Mouse (Mus musculus): ENCODE measurements around the gene Unk.

Unk gene

DNA sequence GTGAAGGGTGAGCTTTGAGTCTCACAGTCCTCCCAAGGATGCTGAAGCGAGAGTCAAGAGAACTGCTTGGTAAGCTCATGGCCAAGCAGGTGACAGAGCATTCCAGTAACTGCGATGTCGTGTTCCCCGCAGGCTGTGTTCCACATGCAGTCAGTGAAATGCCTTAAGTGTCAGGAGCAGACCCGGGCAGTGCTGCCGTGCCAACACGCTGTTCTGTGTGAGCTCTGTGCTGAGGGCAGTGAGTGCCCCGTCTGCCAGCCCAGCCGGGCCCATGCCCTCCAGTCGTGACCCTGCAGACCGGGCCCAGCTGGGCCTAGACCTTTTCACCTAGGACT, 29.5 kb downstream of the Unk start:
- in situ Hi-C loops (cut with MboI, MseI) = no loop called here

DNA sequence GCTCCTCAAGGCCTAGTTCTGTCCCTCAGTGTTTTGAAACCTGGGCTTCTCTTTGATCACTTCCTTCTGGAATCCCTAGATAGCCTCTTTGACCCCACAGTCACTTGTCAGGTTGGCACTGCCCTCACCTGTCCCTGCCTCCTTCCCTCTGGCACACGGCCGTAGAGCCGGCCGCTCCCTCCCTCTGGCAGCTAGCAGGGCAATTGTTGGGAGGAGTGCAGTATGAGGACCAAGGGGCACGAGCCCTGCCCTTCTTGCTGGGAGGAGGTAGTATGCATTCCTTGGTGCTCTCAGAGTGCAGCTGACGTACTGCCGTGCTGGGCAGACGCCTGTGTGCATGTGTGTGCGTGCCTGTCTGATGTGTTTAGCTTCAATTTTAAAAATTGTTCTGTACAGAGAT, 30.5 kb downstream of the Unk start:
- in situ Hi-C loops (cut with MboI, MseI) = no loop called here

DNA sequence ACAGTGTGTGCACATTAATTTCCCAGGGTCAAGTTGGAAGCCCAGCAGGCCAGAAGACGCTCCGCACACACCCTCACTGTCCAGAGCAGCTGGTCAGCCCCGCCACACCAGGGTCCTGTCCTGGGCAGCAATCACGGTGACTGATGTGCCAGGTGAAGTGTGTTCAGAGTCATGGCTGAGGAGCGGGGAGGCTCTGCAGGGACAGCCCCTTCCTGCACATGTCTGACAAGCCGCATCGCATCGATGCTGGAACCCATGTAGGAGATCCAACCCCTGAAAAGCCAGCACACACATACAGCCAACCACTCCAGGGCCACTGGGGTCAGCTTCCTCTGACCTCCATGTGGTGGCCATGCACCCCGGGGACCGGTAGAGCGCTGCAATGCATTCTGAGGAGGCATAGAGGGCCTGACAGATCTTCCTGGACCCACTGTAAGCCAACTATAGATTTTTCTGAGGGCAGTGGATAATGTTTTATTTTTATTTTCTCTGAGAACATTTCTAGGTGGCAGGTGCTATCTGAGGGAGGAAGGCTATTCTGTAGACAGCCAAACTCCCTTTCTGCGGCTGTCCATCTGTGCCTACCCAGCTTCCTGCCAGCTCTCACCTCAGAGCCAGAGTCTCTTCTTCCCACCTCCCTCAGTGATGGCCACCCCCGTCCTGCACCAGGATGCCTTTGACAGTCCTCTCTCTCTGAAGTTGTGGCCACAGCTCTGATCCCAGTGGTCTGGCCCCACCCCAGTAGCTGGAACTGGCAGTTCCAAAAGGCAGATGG, 31.7 kb downstream of the Unk start:
- in situ Hi-C loops (cut with MboI, MseI) = no loop called here

DNA sequence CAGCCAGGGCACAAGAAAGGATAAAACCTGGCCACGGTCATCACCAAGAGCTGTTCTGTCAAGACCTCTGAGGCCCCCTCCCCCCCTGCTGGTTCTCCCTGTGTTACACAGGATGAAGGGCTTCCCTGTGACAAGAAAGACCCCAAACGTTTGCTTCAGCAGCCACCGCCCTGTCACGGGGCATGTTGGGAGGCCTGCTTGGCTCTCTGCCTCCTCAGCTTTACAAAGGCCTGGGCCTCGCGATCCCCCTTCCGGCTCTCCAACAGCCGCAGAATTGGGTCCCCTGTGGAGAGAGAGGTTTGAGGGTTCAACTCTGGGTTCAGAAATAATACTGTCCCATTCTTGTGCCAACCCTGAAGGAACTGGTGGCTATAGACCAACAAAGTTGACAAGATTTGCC, 32.4 kb downstream of the Unk start:
- in situ Hi-C loops (cut with MboI, MseI) = no loop called here

DNA sequence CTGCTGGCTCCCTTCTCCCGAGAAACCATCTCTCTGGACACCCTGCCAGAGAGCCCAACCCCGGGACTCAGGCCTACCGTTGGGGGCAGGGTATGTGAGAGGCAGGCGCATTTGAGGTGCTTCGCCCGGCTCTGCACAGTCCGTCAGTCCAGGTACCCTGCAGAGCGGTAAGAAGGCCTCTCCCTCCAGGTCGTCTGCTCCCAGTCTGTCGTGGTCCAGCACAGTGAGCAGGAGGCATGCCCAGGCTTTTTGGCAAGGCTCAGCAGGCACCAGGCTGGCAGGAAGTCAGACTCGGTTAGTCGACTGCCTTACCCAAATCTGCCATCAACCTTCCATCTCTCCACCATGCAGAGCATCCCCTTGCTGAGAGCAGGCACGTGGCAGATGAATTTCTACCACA, 33.4 kb downstream of the Unk start:
- in situ Hi-C loops (cut with MboI, MseI) = no loop called here

DNA sequence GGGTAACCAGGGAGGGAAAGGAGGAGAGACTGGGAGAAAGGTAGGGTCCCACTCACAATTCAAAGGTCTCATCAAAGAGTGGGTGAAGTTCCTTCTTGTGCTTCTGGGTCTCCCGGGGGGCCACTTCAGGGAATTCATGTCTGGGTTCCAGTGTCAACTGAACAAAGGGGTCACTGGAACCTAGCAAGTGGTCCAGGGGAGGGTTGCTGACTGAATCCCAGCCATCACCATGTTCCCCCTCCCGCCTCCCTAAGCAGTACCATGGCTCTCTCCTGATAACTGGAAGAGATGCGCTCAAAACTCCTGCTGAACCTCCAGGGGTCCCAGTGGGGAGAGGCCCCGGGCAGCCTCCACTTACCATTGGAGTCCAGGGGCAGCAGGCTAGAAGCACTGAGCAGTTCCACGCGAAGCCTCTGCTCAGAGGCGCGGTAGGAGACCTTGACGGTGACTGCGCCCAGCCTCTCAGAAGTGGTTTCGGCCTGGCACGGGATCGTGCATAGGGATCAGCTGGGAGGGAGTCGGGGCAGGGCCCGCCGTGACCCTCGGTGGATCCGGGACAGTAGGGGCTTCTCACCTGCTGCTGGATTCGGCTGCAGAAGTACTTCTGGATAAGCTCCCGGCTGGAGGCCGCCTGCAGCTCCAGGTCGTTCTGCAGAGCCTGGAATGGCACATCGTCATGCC, 34.2 kb downstream of the Unk start:
- in situ Hi-C loops (cut with MboI, MseI) = no loop called here

DNA sequence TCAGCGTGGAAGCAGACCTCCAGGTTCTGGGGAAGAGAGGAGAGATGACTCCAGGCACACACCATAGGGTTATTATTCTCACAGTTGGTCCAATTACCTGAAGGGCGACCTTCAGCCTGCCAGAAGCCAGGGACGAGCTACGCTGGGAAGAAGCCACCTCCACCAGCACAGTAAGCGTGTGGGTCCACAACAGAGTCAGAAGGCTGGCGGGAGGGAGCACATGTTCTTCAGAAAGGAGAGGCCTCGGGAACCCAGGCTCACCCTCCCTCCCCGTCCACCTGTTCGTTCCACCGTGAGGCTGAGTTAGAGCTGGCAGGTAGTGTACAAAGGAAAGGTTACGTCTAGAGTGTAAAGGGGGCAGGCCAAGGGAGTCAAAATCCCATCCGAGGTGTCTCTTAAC, 35.2 kb downstream of the Unk start:
- in situ Hi-C loops (cut with MboI, MseI) = no loop called here

DNA sequence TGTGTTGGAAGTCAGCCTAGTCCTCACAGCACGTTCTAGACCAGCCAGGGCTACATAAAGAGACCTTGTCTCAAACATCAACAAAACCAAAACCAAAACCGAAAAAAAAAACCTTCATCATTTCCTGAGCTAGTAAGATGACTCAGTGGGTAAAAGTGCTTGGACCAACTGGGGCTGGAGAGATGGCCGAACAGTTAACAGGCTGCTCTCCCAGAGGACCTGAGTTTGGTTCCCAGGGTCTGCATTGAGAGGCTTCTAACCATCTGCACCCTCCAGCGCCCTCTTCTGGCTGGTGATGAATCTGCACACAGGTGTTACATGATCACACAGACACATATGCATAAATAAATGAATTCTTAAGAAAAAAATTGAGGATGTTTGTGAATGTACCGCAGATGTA, 41.4 kb downstream of the Unk start:
- in situ Hi-C loops (cut with MboI, MseI) = no loop called here

DNA sequence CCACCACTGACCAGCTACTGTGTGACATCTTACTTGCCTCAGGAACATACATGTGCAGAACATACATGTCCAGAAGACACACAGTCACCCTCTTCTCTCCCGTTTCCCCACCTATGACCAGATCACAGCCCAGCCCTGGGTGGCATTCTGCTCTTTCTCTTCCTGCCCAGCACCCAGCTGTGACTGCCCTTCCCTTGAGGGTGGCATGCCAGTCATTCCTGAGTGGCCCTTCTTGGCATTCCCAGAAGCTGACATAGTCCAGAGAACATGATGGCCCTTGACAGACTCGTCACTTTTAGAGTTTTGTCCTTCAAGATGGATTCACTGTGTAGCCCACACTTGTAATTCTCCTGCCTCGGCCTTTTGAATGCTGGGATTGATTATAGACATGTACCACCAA, 42.5 kb downstream of the Unk start:
- in situ Hi-C loops (cut with MboI, MseI) = no loop called here

DNA sequence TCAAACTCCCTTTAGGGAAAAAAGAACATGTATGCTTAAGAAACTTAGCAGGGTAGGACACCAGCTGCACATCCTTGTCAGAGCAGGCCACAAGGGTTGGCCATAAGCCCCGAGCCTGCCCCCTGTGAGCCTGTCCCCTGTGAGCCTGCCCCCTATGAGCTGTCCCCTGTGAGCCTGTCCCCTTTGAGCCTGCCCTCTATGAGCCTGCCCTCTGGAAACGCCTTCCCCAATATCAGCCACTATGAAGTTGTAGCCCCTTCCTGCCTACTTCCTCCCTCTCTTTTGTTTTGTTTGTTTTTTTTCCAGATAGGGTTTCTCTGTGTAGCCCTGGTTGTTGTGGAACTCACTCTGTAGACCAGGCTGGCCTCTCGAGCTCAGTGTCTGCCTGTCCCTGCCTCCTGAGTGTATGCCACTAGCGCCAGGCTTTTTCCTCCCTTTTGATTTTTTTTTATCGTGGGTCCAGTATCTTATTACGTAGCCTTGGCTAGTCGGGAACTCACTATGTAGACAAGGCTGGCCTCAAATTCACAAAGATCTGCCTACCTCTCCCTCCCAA, 44.4 kb downstream of the Unk start:
- in situ Hi-C loops (cut with MboI, MseI) = no loop called here

DNA sequence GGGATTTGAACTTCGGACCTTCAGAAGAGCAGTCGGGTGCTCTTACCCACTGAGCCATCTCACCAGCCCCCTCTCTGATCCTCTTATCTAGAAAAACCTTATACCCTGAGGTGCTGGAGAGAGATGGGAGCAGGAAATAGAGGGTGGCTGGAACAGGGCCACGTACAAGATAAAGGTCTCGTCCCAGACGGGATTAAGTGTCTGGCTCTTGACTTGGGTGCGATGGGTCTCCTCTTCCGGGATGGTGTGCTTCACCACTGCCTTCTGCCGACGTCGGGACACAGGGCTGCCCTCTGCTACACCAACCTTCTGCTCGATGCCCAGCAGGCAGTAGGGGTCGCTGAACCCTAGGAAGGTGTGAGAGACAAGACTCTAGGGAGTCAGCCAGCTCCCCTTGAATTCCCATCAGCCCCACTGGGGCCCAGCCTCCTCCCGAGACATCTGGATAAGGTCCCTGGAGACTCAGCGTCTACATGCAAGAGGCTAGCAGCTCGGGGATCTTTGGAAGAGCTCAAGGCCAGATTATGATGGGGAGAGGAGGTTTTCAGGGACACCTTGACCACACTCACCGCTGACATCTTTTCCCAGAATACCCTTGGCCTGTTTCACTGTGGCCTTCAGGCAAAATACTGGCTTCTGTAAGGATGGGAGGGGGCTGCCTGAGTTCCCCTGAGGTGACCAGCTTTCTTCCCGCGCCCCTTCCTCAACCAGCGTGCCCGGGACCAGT, 45.6 kb downstream of the Unk start:
- in situ Hi-C loops (cut with MboI, MseI) = loop anchor here in 1 of 2 experiments (5.0 kb wide), 1 partner anchor 43 kb away; the partner anchor contains the start of gene Unk

DNA sequence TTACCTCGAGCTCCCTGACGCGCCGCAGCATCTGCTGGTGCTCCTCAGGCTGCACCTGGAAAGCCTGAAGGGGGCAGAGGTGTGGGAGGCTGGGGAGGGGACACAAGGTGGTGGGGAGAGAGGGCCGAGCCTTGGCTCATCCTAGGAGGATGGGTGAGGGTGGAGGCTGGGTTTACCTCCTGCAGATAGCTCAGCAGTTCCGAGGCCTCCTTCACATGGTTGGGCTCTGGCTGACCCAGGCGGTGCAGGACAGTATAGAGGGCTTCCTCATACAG, 46.1 kb downstream of the Unk start:
- in situ Hi-C loops (cut with MboI, MseI) = loop anchor here in 1 of 2 experiments (5.0 kb wide), 1 partner anchor 44 kb away; the partner anchor contains the start of gene Unk

DNA sequence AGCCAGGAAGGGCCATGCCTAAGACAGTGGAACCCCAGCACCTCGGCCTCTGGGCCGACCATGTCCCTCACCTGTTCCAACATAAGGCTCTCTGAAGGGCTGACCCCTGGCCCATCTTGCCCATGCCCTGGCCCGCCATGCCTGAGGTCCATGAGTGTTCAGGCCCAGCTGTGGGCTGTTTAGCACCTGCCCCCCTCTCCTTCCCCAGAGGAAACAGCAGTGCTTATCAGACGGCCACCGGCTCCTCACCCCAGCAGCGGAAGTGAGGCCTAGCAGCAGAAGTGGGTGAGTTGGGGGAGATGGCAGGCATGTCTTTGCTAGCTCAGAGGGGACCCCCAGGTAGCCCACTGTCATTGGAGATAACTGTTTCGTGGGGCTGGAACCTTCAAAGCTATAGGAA, 46.7 kb downstream of the Unk start:
- in situ Hi-C loops (cut with MboI, MseI) = loop anchor here in 1 of 2 experiments (5.0 kb wide), 1 partner anchor 45 kb away; the partner anchor contains the start of gene Unk

DNA sequence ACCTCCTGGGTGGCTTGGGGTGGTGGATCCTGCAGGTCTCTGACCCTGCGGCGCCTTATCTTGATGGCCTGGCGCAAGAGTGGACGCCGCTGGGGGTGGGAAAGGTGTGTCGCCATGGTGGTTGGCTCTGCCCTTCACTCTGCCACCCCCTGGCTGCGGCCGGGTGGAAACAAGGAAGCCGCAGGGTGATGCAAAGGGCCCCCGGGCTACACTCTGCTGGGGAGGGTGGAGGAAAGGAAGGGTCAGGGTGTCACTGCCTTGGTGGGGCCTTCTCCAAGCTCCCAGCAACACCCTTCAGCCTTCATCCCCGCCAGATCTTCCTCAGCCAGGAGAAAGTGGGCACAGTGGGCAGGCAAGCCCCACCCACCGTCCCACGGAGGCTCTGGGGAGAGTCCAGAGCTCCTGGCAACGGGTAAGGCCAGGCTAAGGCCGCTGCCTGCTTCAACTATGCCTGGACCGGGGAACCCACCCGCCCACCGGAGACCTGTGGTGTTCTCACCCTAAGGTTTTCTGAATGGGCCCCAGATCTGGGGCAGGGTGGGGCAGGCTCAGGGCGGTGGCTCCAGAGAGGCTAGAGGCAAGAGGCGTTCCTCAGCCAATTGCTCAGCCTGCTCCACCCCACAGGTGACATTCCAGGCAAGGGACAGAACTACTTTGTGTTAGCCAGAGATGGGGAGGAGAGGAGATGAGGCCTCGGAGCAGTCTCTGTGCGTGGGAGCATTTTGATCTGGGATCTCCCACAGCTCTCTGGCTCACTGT, 47.5 kb downstream of the Unk start, which contains the start of gene Unc13d:
Unc13d (minus strand) TSS at position 516 of the 759 bp plus-strand sequence.
- in situ Hi-C loops (cut with MboI, MseI) = loop anchor here in 1 of 2 experiments (5.0 kb wide), 1 partner anchor 45 kb away; the partner anchor contains the start of gene Unk

DNA sequence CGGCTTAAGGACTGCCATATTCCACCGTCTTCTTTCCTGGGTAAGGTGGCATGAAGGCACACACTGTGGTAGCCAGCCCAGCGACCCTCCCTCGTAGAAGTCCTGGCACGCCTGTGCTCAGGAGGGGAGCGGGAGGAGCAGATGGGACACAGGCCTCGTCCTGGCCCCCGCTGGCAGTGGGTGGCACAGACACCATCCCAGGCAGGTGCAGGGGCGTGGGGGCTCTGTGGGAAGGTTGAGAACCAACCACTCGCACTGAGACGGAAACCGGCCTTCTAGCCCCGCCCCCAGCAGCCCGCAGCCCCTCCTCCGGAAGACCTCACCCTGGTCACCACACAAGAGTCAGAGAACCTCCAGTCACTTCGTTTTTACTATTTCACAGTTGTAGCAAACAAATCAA, 48.1 kb downstream of the Unk start:
- in situ Hi-C loops (cut with MboI, MseI) = loop anchor here in 1 of 2 experiments (5.0 kb wide), 1 partner anchor 46 kb away; the partner anchor contains the start of gene Unk

DNA sequence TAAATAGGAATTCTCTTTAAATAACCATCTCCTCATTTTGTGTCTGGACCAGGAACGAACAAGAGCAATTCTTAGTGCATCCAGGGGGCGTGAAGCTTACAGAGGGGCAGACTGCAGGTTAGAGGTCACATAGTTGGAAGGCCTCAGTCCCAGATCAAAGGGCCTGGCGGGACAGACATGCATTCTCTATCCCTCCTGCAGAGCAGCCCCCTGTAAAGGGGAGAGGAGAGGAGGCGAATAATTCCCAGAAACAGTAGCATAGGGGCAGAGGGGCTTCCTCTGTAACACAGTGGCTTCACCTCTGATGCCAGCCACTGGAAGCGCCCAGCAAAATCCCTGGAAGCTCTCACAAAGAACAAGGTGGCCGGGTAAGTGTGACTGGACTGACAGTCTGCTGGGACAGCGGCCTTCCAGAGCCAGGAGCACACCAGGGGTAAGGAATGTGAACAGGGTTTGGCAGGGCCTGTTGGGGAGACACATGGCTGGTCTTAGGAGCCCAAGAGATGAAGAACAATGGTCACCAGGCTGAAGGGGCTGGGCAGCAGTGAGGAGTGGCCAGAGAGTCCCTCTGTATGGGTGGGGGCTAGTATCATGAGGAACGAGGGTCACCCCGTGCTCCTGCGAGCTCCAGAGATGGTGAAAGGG, 48.7 kb downstream of the Unk start:
- in situ Hi-C loops (cut with MboI, MseI) = loop anchor here in 1 of 2 experiments (5.0 kb wide), 1 partner anchor 46 kb away; the partner anchor contains the start of gene Unk

DNA sequence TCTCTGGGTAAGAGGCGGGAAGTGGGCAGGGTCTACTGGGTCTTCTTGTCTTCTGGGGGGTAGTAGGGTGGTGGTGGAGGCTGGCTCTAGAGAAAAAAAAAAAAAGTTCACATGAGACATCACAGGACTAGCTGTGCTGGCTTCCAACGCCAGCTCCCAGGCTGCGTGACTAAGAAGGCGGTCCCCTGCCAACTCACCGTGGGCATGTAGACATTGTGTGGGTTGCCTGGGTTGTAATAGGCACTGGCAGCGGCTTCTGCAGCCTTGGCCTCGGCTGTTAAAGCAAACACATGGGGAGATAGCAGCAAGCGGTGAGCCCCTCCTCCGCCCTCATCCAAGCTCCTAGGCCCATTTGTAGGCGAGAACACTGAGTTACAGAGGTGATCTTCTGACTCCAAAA, 49.4 kb downstream of the Unk start:
- in situ Hi-C loops (cut with MboI, MseI) = loop anchor here in 1 of 2 experiments (5.0 kb wide), 1 partner anchor 47 kb away; the partner anchor contains the start of gene Unk

DNA sequence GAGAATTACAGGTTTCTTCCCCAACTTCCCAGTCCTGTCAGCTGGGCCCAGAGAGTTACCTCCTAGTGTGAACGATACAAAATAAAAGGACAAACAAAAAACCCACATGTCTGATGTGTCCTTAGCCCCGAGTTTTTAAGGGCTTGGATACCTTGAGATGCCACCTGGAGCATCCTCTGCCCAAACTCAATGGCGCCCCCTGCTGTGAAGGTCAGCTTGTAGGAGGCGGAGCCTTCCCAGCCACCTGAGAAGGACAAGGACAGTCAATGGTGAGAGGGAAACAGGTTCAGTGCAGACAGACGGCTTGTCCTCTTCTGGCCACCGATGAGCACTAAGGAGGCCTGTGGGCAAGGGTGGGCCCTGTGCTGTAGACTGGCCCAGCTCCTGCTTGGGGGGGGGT, 51.0 kb downstream of the Unk start:
- in situ Hi-C loops (cut with MboI, MseI) = no loop called here

DNA sequence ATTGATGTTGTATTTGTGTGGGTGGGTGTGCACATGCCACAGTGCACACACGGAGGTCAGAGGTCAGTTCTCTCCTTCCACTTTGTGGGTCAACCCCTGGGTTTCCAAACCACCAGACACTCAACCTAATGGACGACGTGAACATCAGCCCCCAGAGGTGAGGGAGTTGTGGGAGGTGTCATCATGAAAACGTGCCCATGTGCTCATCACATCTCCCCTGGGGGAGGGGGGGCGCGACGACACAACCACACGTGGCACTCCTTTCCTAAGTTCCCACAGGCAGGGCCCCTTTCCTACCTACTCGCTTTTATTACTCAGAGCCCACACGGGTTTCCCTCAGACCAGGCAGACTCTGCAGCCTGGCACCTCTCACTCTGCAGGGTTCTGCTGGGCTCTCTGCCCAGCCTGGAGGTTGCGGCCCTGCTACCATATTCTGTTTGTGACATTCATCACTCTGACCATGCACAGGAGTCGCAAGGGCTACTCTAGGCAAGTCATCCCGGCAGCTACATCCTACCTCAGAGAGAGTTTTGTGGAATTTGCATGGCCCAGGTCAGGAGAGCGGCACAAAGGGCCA, 53.1 kb downstream of the Unk start:
- in situ Hi-C loops (cut with MboI, MseI) = no loop called here

DNA sequence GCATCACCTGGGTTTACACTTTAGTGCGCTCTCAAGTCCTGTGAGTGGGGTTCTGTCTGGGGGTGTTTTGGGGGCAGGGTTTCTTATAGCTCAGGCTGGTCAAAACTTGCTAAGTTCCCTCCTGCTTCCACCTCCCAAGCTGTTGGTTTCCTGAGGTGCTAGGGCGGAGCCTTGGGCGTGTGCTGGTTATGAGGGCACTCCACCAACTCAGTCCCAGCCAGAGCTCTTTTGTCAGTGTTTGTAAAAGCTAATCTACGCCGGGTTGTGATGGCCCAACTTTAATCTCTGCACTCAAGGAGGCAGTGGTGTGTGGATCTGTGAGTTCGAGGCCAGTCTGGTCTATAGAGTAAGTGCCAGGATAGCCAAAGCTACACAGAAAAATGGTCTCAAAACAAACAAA, 54.0 kb downstream of the Unk start:
- in situ Hi-C loops (cut with MboI, MseI) = no loop called here

All from T-helper 17 cell (primary cell).